ENCODE assay signal across 28 mouse cellular contexts in genomic region chr16:72157913-72158312, GRCm38 (mm10).
DNase-seq lines count a peak whose midpoint lies in the region; ATAC-seq and TF ChIP-seq lines count a peak whose summit lies in the region.
"Had no signal": no experiment of that assay in that cellular context is flagged by ENCODE, and none has a peak within 500 bp of the region (broad histone marks: within the 10 kb centered on the region; RNA-seq: fewer than 3 reads in every experiment).

No protein-coding gene starts in this region.

- no peaks in the 10 kb centered on the region for H3K4me1 ChIP-seq in forebrain, embryonic 12.5 days
- H3K4me1 ChIP-seq in forebrain, postnatal 0 days (ENCODE audit: insufficient read depth) = no peaks in the 10 kb centered on the region
- H3K4me1 ChIP-seq in hindbrain, embryonic 15.5 days (replicated peaks) = no peaks in the 10 kb centered on the region
- H3K4me1 ChIP-seq in hindbrain, embryonic 14.5 days (replicated peaks; ENCODE audit: control insufficient read depth, insufficient read depth, low read length) = no peaks in the 10 kb centered on the region
- no peaks in the 10 kb centered on the region for H3K4me1 ChIP-seq in midbrain, embryonic 11.5 days (ENCODE audit: control insufficient read depth, insufficient read depth, low read length)
- H3K4me1 ChIP-seq in midbrain, embryonic 10.5 days = no peaks in the 10 kb centered on the region; the same call in 1 of the 2 replicates
- peaks cover 4% of the 10 kb centered on the region; the same call in 1 of the 2 replicates for H3K4me1 ChIP-seq in testis, adult 2 months (ENCODE audit: control insufficient read depth, insufficient read depth, low read length)
- H3K4me1 ChIP-seq: embryonic facial prominence, embryonic 13.5 days; embryonic facial prominence, embryonic 15.5 days; forebrain, embryonic 10.5 days; forebrain, embryonic 13.5 days; forebrain, embryonic 15.5 days had no signal

- ATAC-seq in forebrain, embryonic 12.5 days (ENCODE audit: low FRiP score) = peak; percentile 11; the same call in 1 of the 2 replicates
- ATAC-seq in forebrain, postnatal 0 days = no peak
- ATAC-seq in hindbrain, embryonic 15.5 days (ENCODE audit: low FRiP score, low read depth) = 0 out of 2 replicates have a peak, but pooled peaks have one; percentile 61
- no peak for ATAC-seq in hindbrain, embryonic 14.5 days (ENCODE audit: low FRiP score)
- no peak for ATAC-seq in midbrain, embryonic 11.5 days (ENCODE audit: low FRiP score)
- ATAC-seq: CD4-positive, CD25-positive, alpha-beta regulatory T cell, adult 4 months; forebrain, embryonic 13.5 days; forebrain, embryonic 15.5 days had no signal

- H3K27me3 ChIP-seq in forebrain, embryonic 12.5 days = no peaks in the 10 kb centered on the region
- no peaks in the 10 kb centered on the region for H3K27me3 ChIP-seq in forebrain, postnatal 0 days (ENCODE audit: insufficient read depth, low read length)
- no peaks in the 10 kb centered on the region for H3K27me3 ChIP-seq in hindbrain, embryonic 15.5 days
- no peaks in the 10 kb centered on the region for H3K27me3 ChIP-seq in hindbrain, embryonic 14.5 days (ENCODE audit: control insufficient read depth, insufficient read depth, low read length)
- H3K27me3 ChIP-seq in midbrain, embryonic 11.5 days (ENCODE audit: control insufficient read depth, insufficient read depth, low read length) = no peaks in the 10 kb centered on the region
- H3K27me3 ChIP-seq in midbrain, embryonic 10.5 days (ENCODE audit: low read depth, poor library complexity, severe bottlenecking) = no peaks in the 10 kb centered on the region
- H3K27me3 ChIP-seq in testis, adult 2 months (ENCODE audit: control insufficient read depth, insufficient read depth, low read length) = no peaks in the 10 kb centered on the region
- H3K27me3 ChIP-seq: CH12.LX; embryonic facial prominence, embryonic 13.5 days; embryonic facial prominence, embryonic 15.5 days; forebrain, embryonic 13.5 days; forebrain, embryonic 15.5 days had no signal

- WGBS in forebrain, embryonic 12.5 days = 96% methylated on average over 14 of the region's 14 CpGs
- 93% methylated on average over 14 of the region's 14 CpGs for WGBS in forebrain, postnatal 0 days
- WGBS in hindbrain, embryonic 15.5 days = 92% methylated on average over 14 of the region's 14 CpGs
- 94% methylated on average over 14 of the region's 14 CpGs for WGBS in hindbrain, embryonic 14.5 days
- 93% methylated on average over 14 of the region's 14 CpGs for WGBS in midbrain, embryonic 11.5 days
- WGBS in midbrain, embryonic 10.5 days = 92% methylated on average over 14 of the region's 14 CpGs

- H3K4me2 ChIP-seq in forebrain, embryonic 12.5 days = no peak overlapping the region
- H3K4me2 ChIP-seq in forebrain, postnatal 0 days (ENCODE audit: low read depth) = no peak overlapping the region
- H3K4me2 ChIP-seq in hindbrain, embryonic 15.5 days = no peak overlapping the region
- H3K4me2 ChIP-seq in hindbrain, embryonic 14.5 days (replicated peaks) = no peak overlapping the region
- no peak overlapping the region for H3K4me2 ChIP-seq in midbrain, embryonic 11.5 days
- H3K4me2 ChIP-seq: embryonic facial prominence, embryonic 13.5 days; embryonic facial prominence, embryonic 15.5 days; forebrain, embryonic 13.5 days; forebrain, embryonic 15.5 days had no signal

- no peaks in the 10 kb centered on the region for H3K36me3 ChIP-seq in forebrain, embryonic 12.5 days (replicated peaks)
- H3K36me3 ChIP-seq in forebrain, postnatal 0 days (ENCODE audit: insufficient read depth) = no peaks in the 10 kb centered on the region
- H3K36me3 ChIP-seq in hindbrain, embryonic 15.5 days = no peaks in the 10 kb centered on the region
- no peaks in the 10 kb centered on the region for H3K36me3 ChIP-seq in hindbrain, embryonic 14.5 days (replicated peaks; ENCODE audit: control insufficient read depth, insufficient read depth)
- no peaks in the 10 kb centered on the region for H3K36me3 ChIP-seq in midbrain, embryonic 11.5 days (ENCODE audit: control insufficient read depth, insufficient read depth, low read length)
- H3K36me3 ChIP-seq in midbrain, embryonic 10.5 days = no peaks in the 10 kb centered on the region
- H3K36me3 ChIP-seq in testis, adult 2 months (ENCODE audit: control insufficient read depth, insufficient read depth, low read length) = no peaks in the 10 kb centered on the region
- H3K36me3 ChIP-seq: embryonic facial prominence, embryonic 13.5 days; embryonic facial prominence, embryonic 15.5 days; forebrain, embryonic 10.5 days; forebrain, embryonic 15.5 days; G1E had no signal

- H3K4me3 ChIP-seq in forebrain, embryonic 12.5 days (replicated peaks) = no peak overlapping the region
- H3K4me3 ChIP-seq in forebrain, postnatal 0 days (ENCODE audit: low read depth, low read length) = no peak overlapping the region
- no peak overlapping the region for H3K4me3 ChIP-seq in hindbrain, embryonic 15.5 days
- no peak overlapping the region for H3K4me3 ChIP-seq in hindbrain, embryonic 14.5 days (replicated peaks; ENCODE audit: low read length)
- no peak overlapping the region for H3K4me3 ChIP-seq in midbrain, embryonic 11.5 days (ENCODE audit: low read depth, low read length)
- H3K4me3 ChIP-seq in midbrain, embryonic 10.5 days = no peak overlapping the region
- H3K4me3 ChIP-seq in testis, adult 2 months (ENCODE audit: control insufficient read depth, low read depth, low read length) = peak overlapping the region; percentile 59
- H3K4me3 ChIP-seq: embryonic facial prominence, embryonic 13.5 days; embryonic facial prominence, embryonic 15.5 days; erythroblast, embryonic 14.5 days; forebrain, embryonic 10.5 days; forebrain, embryonic 13.5 days; forebrain, embryonic 15.5 days had no signal

- no peak for TF ChIP-seq CTCF in forebrain, postnatal 0 days (IDR thresholded peaks at IDR 0.05; ENCODE audit: low read depth)
- TF ChIP-seq CTCF in testis, adult 2 months (IDR thresholded peaks at IDR 0.05; ENCODE audit: control insufficient read depth, insufficient read depth, insufficient replicate concordance, low read depth, low read length) = no peak

- no peak for TF ChIP-seq POLR2A in testis, adult 2 months (IDR thresholded peaks at IDR 0.05; ENCODE audit: control insufficient read depth, low read depth, low read length)

- no peak overlapping the region for H3K27ac ChIP-seq in forebrain, embryonic 12.5 days
- no peak overlapping the region for H3K27ac ChIP-seq in forebrain, postnatal 0 days (ENCODE audit: low read depth, low read length)
- H3K27ac ChIP-seq in hindbrain, embryonic 15.5 days (replicated peaks) = no peak overlapping the region
- no peak overlapping the region for H3K27ac ChIP-seq in hindbrain, embryonic 14.5 days
- H3K27ac ChIP-seq in midbrain, embryonic 11.5 days (ENCODE audit: low read depth, low read length) = no peak overlapping the region
- no peak overlapping the region for H3K27ac ChIP-seq in midbrain, embryonic 10.5 days (replicated peaks)
- H3K27ac ChIP-seq in testis, adult 2 months (ENCODE audit: control insufficient read depth, insufficient read depth, low read depth, low read length) = no peak overlapping the region
- H3K27ac ChIP-seq: embryonic facial prominence, embryonic 13.5 days; embryonic facial prominence, embryonic 15.5 days; forebrain, embryonic 10.5 days; forebrain, embryonic 13.5 days; forebrain, embryonic 15.5 days had no signal

- no peaks in the 10 kb centered on the region for H3K9me3 ChIP-seq in forebrain, embryonic 12.5 days
- H3K9me3 ChIP-seq in forebrain, postnatal 0 days (ENCODE audit: low read length) = no peaks in the 10 kb centered on the region
- H3K9me3 ChIP-seq in hindbrain, embryonic 15.5 days = no peaks in the 10 kb centered on the region
- no peaks in the 10 kb centered on the region for H3K9me3 ChIP-seq in hindbrain, embryonic 14.5 days (ENCODE audit: control insufficient read depth, low read length)
- H3K9me3 ChIP-seq in midbrain, embryonic 11.5 days (ENCODE audit: control insufficient read depth, low read length) = no peaks in the 10 kb centered on the region
- no peaks in the 10 kb centered on the region for H3K9me3 ChIP-seq in midbrain, embryonic 10.5 days (replicated peaks)
- H3K9me3 ChIP-seq: embryonic facial prominence, embryonic 13.5 days; embryonic facial prominence, embryonic 15.5 days; forebrain, embryonic 10.5 days; forebrain, embryonic 13.5 days; forebrain, embryonic 15.5 days had no signal

- DNase-seq in forebrain, postnatal 0 days = no peak
- DNase-seq in hindbrain, embryonic 14.5 days (ENCODE audit: low spot score) = no peak
- DNase-seq in midbrain, embryonic 11.5 days (ENCODE audit: low spot score, missing footprints) = peak; percentile 41
- no peak for DNase-seq in midbrain, embryonic 10.5 days (ENCODE audit: low spot score)
- no peak for DNase-seq in testis, postnatal 14 days (ENCODE audit: low spot score)
- DNase-seq: adrenal gland, adult 2 months; adrenal gland, postnatal 10 days; adrenal gland, postnatal 25 days; B cell, adult 2 months; cerebellum, adult 11 months; cerebellum, adult 18-20 months; cerebellum, adult 8-10 months; cerebellum, adult 9-11 months; cerebellum, postnatal 14 days; cerebellum, postnatal 36 days; embryo, embryonic 11 days had no signal

- H3K9ac ChIP-seq in forebrain, embryonic 12.5 days = no peak overlapping the region
- no peak overlapping the region for H3K9ac ChIP-seq in forebrain, postnatal 0 days
- H3K9ac ChIP-seq in hindbrain, embryonic 15.5 days = no peak overlapping the region
- no peak overlapping the region for H3K9ac ChIP-seq in hindbrain, embryonic 14.5 days
- H3K9ac ChIP-seq in midbrain, embryonic 11.5 days (ENCODE audit: low read length) = no peak overlapping the region
- H3K9ac ChIP-seq: embryonic facial prominence, embryonic 13.5 days; embryonic facial prominence, embryonic 15.5 days; forebrain, embryonic 13.5 days; forebrain, embryonic 15.5 days had no signal

Comparison
In these comparisons a context has a peak if more than half of its experiments do, and no peak if none do; other contexts are left out.
1. ATAC-seq: peak in forebrain, embryonic 12.5 days (single experiment) and hindbrain, embryonic 15.5 days (single experiment); none in forebrain, postnatal 0 days (single experiment), hindbrain, embryonic 14.5 days (single experiment) and midbrain, embryonic 11.5 days (single experiment).